Mouse (Mus musculus) embryonic facial prominence, embryonic 10.5 days (tissue): ENCODE data around the gene Cacna1a. TPM values are rescaled to one million over a fixed set of nuclear protein-coding genes. Genes with fewer than 3 reads are reported as not detected.

Experiments used
- DNase-seq: peaks from one replicate; pipeline ENCODE4 v3.0.0-alpha.2; 2017; ENCODE audit warnings: low spot score
- H3K27ac ChIP-seq: fragments of 300-500 bp; sonication (generic); replicated peaks from 2 replicates; pipeline ENCODE4 v1.5.1; 2016; ENCODE audit warnings: mild to moderate bottlenecking
- H3K27me3 ChIP-seq: fragments of 300-500 bp; sonication (generic); replicated peaks from 2 replicates; pipeline ENCODE4 v1.6.1; 2016; ENCODE audit warnings: low read depth, mild to moderate bottlenecking; ENCODE audit not compliant: poor library complexity, severe bottlenecking
- H3K36me3 ChIP-seq: fragments of 300-500 bp; sonication (generic); replicated peaks from 2 replicates; pipeline ENCODE4 v1.6.1; 2016; ENCODE audit warnings: mild to moderate bottlenecking, moderate library complexity
- H3K4me1 ChIP-seq: fragments of 300-500 bp; sonication (generic); 2 replicates; pipeline ENCODE4 v1.6.1; 2016
- H3K4me3 ChIP-seq: fragments of 300-500 bp; sonication (generic); 2 replicates; pipeline ENCODE4 v1.5.1; 2016; ENCODE audit warnings: mild to moderate bottlenecking, moderate library complexity
- H3K9me3 ChIP-seq: fragments of 300-500 bp; sonication (generic); 2 replicates; pipeline ENCODE4 v1.6.1; 2016; ENCODE audit warnings: mild to moderate bottlenecking
- WGBS: fragments of 180-500 bp; shearing (Covaris S2); methylation state at CpG from one replicate; pipeline ENCODE4 v1.1.7; 2016; 5-methylcytosine and 5-hydroxymethylcytosine counted together
- polyA plus RNA-seq: library from polyadenylated mRNA; unstranded; fragments of >200 nt; fragmentation: Nextera tagmentation; extraction: Ambion mirVana; gene quantifications from 2 replicates; pipeline ENCODE4 v1.2.1, GENCODE M21; 2016

The Cacna1a gene
- polyA plus RNA-seq, 1 experiment from 2014 or later: 5.5 TPM

- DNase-seq: no peak
- H3K9me3 ChIP-seq: peaks cover 9% of the 10 kb centered on the region; the same call in 1 of the 2 replicates
- no peak overlapping the region for H3K27ac ChIP-seq
- no peaks in the 10 kb centered on the region for H3K27me3 ChIP-seq
- no peaks in the 10 kb centered on the region for H3K36me3 ChIP-seq
- H3K4me3 ChIP-seq: no peak overlapping the region
- no peaks in the 10 kb centered on the region for H3K4me1 ChIP-seq
- 77% methylated on average over 4 of the region's 4 CpGs for WGBS
Observed at GRCm38 (mm10) chr8:84529548-84529947, 141.3 kb downstream of the Cacna1a start.

- Histone ChIP-seq H3K4me3 (no peak overlapping the region), H3K9me3 (peaks cover 4% of the 10 kb centered on the region; the same call in 1 of the 2 replicates), H3K27me3 (no peaks in the 10 kb centered on the region), H3K36me3 (peaks cover 13% of the 10 kb centered on the region), H3K27ac (no peak overlapping the region), H3K4me1 (no peaks in the 10 kb centered on the region)
- WGBS: 94% methylated on average over 1 of the region's 1 CpGs
- DNase-seq: no peak
Observed at GRCm38 (mm10) chr8:84532725-84533124, 144.5 kb downstream of the Cacna1a start.

DNA sequence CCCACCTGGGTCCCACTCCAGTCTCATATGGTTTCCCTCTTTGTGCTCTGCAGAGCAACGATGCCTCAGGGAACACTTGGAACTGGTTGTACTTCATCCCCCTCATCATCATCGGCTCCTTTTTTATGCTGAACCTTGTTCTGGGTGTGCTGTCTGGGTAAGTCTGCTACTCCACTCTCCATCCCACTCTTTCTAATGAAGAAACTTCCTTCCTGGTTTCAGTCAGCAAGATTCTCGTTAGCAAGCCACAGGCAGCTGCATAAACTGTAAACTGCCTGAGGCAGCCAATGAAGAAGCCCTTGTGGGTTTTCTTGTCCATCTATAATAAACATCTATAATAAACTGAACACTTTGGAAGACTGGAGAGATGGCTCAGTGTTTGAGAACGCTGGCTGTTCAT, 145.1 kb downstream of the Cacna1a start:
- 84% methylated on average over 4 of the region's 4 CpGs for WGBS
- peaks cover 4% of the 10 kb centered on the region; the same call in 1 of the 2 replicates for H3K9me3 ChIP-seq
- H3K36me3 ChIP-seq: peaks cover 13% of the 10 kb centered on the region
- no peaks in the 10 kb centered on the region for H3K27me3 ChIP-seq
- H3K4me1 ChIP-seq: no peaks in the 10 kb centered on the region
- no peak overlapping the region for H3K27ac ChIP-seq
- H3K4me3 ChIP-seq: no peak overlapping the region
- DNase-seq: no peak

DNA sequence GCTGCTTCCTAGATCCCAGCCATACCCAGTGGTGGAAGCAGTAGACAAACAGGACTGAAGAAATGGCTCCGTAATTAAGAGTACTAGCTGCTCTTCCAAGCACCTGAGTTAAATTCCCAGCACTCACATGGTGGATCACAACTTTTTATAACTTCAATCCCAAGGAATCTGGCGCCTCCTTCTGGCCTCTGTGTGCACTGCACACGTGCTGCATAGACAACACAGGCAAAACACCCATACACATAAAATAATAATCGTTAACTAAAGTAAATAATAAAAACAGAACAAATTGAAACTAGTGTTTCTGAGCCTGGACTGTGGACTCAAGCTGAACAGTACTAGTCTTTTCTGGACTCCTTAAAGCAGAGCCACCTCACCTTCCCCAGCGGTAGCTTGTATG, 148.7 kb downstream of the Cacna1a start:
- Histone ChIP-seq H3K4me3 (no peak overlapping the region), H3K9me3 (0 out of 2 replicates have a peak, but pooled peaks cover 4% of the 10 kb centered on the region), H3K4me1 (no peaks in the 10 kb centered on the region), H3K36me3 (peaks cover 13% of the 10 kb centered on the region), H3K27me3 (no peaks in the 10 kb centered on the region), H3K27ac (no peak overlapping the region)
- DNase-seq: no peak
- 83% methylated on average over 5 of the region's 5 CpGs for WGBS

GRCm38 (mm10) chr8:84539376-84539775, 151.1 kb downstream of the Cacna1a start:
- no peak overlapping the region for H3K4me3 ChIP-seq
- H3K27me3 ChIP-seq: no peaks in the 10 kb centered on the region
- H3K9me3 ChIP-seq: 0 out of 2 replicates have a peak, but pooled peaks cover 4% of the 10 kb centered on the region
- peaks cover 13% of the 10 kb centered on the region for H3K36me3 ChIP-seq
- H3K27ac ChIP-seq: no peak overlapping the region
- WGBS: 59% methylated on average over 6 of the region's 6 CpGs
- DNase-seq: no peak
- H3K4me1 ChIP-seq: 0 out of 2 replicates have a peak, but pooled peaks cover 3% of the 10 kb centered on the region

DNA sequence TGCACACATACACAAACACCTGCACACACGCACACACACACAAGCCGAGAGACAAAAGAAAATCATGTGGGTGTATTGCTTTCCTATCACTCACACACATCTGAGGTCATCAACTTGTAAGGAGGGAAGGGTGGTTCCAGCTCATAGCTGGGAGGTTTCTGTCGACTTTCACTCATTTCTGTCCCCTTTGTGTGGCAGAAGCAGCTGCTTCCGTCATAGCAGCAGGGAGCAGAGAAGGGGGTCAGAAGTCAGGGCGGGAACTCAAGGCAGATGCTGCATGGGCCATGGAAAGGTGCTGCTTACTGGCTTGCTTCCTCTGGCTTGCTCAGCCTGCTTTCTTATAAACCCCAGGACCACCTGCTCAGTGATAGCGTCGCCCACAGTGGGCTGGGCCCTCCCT, 154.2 kb downstream of the Cacna1a start:
- Histone ChIP-seq H3K9me3 (no peaks in the 10 kb centered on the region), H3K4me3 (no peak overlapping the region), H3K27me3 (no peaks in the 10 kb centered on the region), H3K4me1 (peaks cover 11% of the 10 kb centered on the region; the same call in 1 of the 2 replicates), H3K36me3 (0 out of 2 replicates have a peak, but pooled peaks cover 2% of the 10 kb centered on the region), H3K27ac (no peak overlapping the region)
- 69% methylated on average over 7 of the region's 7 CpGs for WGBS
- no peak for DNase-seq

DNA sequence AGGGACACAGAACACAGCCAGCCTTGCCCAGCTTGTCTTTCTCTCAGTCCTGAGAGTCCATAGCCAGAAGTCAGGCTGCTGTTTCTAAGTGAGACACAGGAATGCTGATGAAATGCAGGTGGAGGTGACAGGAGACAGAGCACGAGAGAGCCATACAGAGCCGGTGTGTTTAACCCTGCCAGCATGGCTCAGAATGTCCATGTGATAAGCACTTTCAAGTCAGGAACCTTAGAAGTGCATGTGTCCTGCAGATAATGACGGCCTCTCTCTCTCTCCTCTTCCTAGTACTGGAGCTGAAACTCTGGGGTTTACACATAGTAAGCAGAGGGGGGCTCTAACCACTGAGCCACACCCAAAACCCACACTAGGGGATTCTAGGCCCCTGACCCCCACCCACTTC, 157.3 kb downstream of the Cacna1a start:
- no peak overlapping the region for H3K4me3 ChIP-seq
- WGBS: 80% methylated on average over 3 of the region's 3 CpGs
- H3K9me3 ChIP-seq: no peaks in the 10 kb centered on the region
- peak; percentile 16 for DNase-seq
- H3K36me3 ChIP-seq: 0 out of 2 replicates have a peak, but pooled peaks cover 4% of the 10 kb centered on the region
- H3K27ac ChIP-seq: no peak overlapping the region
- H3K27me3 ChIP-seq: no peaks in the 10 kb centered on the region
- H3K4me1 ChIP-seq: peaks cover 11% of the 10 kb centered on the region; the same call in 1 of the 2 replicates

GRCm38 (mm10) chr8:84552457-84552856, 164.2 kb downstream of the Cacna1a start:
- Histone ChIP-seq H3K4me3 (no peak overlapping the region), H3K27me3 (peaks cover 42% of the 10 kb centered on the region), H3K36me3 (0 out of 2 replicates have a peak, but pooled peaks cover 2% of the 10 kb centered on the region), H3K27ac (no peak overlapping the region), H3K9me3 (no peaks in the 10 kb centered on the region), H3K4me1 (no peaks in the 10 kb centered on the region)
- DNase-seq: no peak
- WGBS: 78% methylated on average over 4 of the region's 4 CpGs

DNA sequence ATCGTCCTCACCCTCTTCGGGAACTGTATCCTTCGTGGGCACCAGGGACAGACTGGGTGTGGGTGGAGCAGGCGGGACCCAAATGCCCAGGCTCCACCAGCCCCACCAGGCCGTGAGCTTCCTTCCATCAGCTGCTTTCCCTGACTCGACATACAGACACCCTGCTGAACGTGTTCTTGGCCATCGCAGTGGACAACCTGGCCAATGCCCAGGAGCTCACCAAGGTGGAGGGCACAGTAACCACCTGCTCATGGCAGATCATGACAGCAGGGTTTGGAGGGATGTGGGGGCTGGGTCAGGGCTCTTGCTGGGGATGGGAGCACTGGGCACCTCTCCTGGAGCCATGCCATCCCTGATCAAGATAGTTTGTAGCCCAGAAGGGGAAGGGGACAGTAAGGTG, 164.9 kb downstream of the Cacna1a start:
- H3K4me1 ChIP-seq: no peaks in the 10 kb centered on the region
- no peaks in the 10 kb centered on the region for H3K36me3 ChIP-seq
- DNase-seq: no peak
- no peak overlapping the region for H3K27ac ChIP-seq
- H3K9me3 ChIP-seq: no peaks in the 10 kb centered on the region
- no peak overlapping the region for H3K4me3 ChIP-seq
- 90% methylated on average over 8 of the region's 8 CpGs for WGBS
- H3K27me3 ChIP-seq: peaks cover 48% of the 10 kb centered on the region

- no peak for DNase-seq
- H3K4me3 ChIP-seq: no peak overlapping the region
- no peaks in the 10 kb centered on the region for H3K9me3 ChIP-seq
- peaks cover 53% of the 10 kb centered on the region for H3K27me3 ChIP-seq
- H3K36me3 ChIP-seq: no peaks in the 10 kb centered on the region
- no peaks in the 10 kb centered on the region for H3K4me1 ChIP-seq
- WGBS: 80% methylated on average over 4 of the region's 4 CpGs
- H3K27ac ChIP-seq: no peak overlapping the region
Observed at GRCm38 (mm10) chr8:84553617-84554016, 165.4 kb downstream of the Cacna1a start.

GRCm38 (mm10) chr8:84554301-84555027, 166.2 kb downstream of the Cacna1a start:
- Histone ChIP-seq H3K4me1 (peaks cover 8% of the 10 kb centered on the region), H3K27me3 (peaks cover 62% of the 10 kb centered on the region)

DNA sequence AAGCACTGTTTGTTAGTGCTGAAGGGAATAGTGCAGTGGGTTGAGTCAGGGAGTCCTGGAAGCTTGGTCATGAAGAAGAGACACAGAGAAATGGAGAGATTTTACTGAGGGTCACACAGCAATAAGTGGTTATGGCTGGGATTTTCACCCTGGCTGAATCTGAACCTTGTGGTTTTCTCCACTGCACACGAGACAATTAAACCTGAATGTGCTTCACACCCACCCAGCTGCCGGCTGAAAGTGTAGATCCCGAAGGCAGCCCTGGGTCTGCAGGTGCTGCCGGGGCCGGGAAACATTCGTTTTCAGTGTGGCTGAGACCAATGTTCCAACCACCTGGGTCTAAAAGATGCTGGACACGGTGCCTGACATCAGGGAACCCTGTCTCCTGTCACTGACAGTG, 167.0 kb downstream of the Cacna1a start:
- Histone ChIP-seq H3K9me3 (no peaks in the 10 kb centered on the region), H3K27ac (no peak overlapping the region), H3K4me3 (no peak overlapping the region), H3K27me3 (peaks cover 70% of the 10 kb centered on the region), H3K4me1 (peaks cover 9% of the 10 kb centered on the region), H3K36me3 (no peaks in the 10 kb centered on the region)
- WGBS: 82% methylated on average over 7 of the region's 7 CpGs
- DNase-seq: no peak

More at GRCm38 (mm10) chr8:84554301-84555027, 166.2 kb downstream of the Cacna1a start:
- WGBS: 52% methylated on average over 14 of the region's 14 CpGs
- H3K27ac ChIP-seq: no peak overlapping the region
- no peaks in the 10 kb centered on the region for H3K9me3 ChIP-seq
- no peak overlapping the region for H3K4me3 ChIP-seq
- DNase-seq: peak; percentile 68
- H3K36me3 ChIP-seq: no peaks in the 10 kb centered on the region

DNA sequence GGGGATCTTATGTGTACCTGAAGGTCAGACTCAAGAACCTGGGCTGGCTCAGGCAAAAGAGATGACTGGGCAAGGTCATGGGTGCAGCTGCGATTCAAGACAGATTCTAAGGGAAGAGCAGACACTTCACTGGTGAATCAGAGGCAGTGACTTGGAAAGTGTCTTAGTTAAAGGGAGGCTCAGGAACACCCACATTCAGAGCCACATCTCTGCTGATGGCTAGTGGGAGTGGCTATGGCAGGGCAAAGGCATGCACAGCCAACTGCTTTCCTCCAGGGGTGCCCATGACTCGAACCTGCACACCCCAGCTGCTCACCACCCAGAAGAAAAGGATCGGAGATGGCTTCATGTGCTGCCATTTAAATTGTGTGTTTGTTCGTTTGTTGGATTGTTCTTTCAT, 169.7 kb downstream of the Cacna1a start:
- no peak for DNase-seq
- H3K27me3 ChIP-seq: peaks cover 91% of the 10 kb centered on the region
- WGBS: 80% methylated on average over 4 of the region's 4 CpGs
- no peaks in the 10 kb centered on the region for H3K36me3 ChIP-seq
- no peak overlapping the region for H3K4me3 ChIP-seq
- no peak overlapping the region for H3K27ac ChIP-seq
- H3K4me1 ChIP-seq: peaks cover 9% of the 10 kb centered on the region
- no peaks in the 10 kb centered on the region for H3K9me3 ChIP-seq
